Mouse (Mus musculus): Measurements from ENCODE around the gene Pgs1.

DNA sequence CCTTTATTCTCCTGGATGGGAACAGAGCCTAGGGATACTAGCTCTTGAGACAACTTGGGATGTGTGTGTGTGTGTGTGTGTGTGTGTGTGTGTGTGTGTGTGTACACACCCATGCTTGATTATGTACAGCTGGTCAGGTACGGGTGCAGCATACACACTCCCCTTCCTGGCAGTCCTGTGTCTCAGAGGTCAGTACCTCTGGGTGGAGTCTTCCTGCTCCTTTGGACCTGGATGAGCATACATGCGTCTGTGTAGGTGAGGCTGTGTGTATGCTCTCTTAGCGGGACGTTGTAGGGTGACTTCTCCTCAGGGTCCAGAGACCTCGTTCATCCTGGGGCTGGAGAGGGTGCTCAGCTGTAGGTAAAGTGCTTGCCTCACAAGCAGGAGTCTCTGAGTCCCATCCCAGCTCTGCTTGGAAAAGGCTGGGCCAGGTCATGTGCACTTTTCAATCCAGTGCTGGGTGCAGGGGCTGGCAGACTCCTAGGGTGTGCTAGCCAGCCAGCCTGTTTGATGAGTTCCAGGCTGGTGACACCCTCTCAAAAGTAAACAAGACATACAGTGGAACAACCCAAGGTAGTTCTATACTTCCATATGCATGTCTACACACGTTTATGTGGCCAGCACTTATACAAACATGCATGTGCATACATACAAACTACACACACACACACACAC, 13.3 kb downstream of the Pgs1 start:
- TF ChIP-seq POLR2AphosphoS2 (IDR thresholded peaks at IDR 0.05; ENCODE audit: low read depth, low read length) = no peak
- no peak for TF ChIP-seq BHLHE40 (IDR thresholded peaks at IDR 0.05; ENCODE audit: low read depth, low read length)
- no peak for TF ChIP-seq CTCF (conservative IDR thresholded peaks at IDR 0.05 in 1 of 2, IDR thresholded peaks at IDR 0.05 in 1 of 2; ENCODE audit: low read depth in 2 of 2, low read length in 2 of 2)
